Mouse (Mus musculus): ENCODE measurements around the gene Nwd1.

- TF ChIP-seq CTCF (IDR thresholded peaks at IDR 0.05; ENCODE audit: low read depth, low read length) (peak; percentile 59; the same call in 1 of the 2 replicates), POLR2A (IDR thresholded peaks at IDR 0.05; ENCODE audit: borderline replicate concordance, low read depth, low read length) (no peak)
These were observed 99.5 kb downstream of the Nwd1 start for GRCm38 (mm10) chr8:72746061-72746460.

Data from bone marrow macrophage, adult 2 months (primary cell).